Mouse (Mus musculus) lung, postnatal 25 days (tissue): ENCODE data around the gene Cacna1e.

Source experiments
- DNase-seq: peaks from one replicate; pipeline ENCODE4 v3.0.0; 2022; ENCODE audit warnings: low spot score

The Cacna1e gene

GRCm38 (mm10) chr1:154391979-154392378, 492.3 kb downstream of the Cacna1e start:
- no peak for DNase-seq
